Mouse (Mus musculus): ENCODE data around the gene Tomm40. TPM values are rescaled to one million over a fixed set of nuclear protein-coding genes. Genes with fewer than 3 reads are reported as not detected.

Tomm40 gene
- polyA plus RNA-seq, 1 experiment from 2014 or later = 149 TPM

Other genes with a start within 250 kb of the Tomm40 start
- gene Bloc1s3, start 207.1 kb downstream of the Tomm40 start, polyA plus RNA-seq (2016; fragmentation: Nextera tagmentation; extraction: Ambion mirVana) = 3.5 and 3.9 TPM in 2 replicates
- gene Trappc6a, start 207.0 kb downstream of the Tomm40 start, polyA plus RNA-seq (2016; fragmentation: Nextera tagmentation; extraction: Ambion mirVana) = 43.6 and 47.5 TPM in 2 replicates
- gene Nkpd1, start 197.6 kb downstream of the Tomm40 start, polyA plus RNA-seq (2016; fragmentation: Nextera tagmentation; extraction: Ambion mirVana) = 0.17 TPM in 1 of 2 replicates, not detected in the other
- 34.9 and 35.4 TPM in 2 replicates for gene Ppp1r37, start 152.4 kb downstream of the Tomm40 start, polyA plus RNA-seq (2016; fragmentation: Nextera tagmentation; extraction: Ambion mirVana)
- 0.18 and 0.34 TPM in 2 replicates for gene Zfp296, start 138.2 kb downstream of the Tomm40 start, polyA plus RNA-seq (2016; fragmentation: Nextera tagmentation; extraction: Ambion mirVana)
- 120 and 125 TPM in 2 replicates for gene Gemin7, start 137.8 kb downstream of the Tomm40 start, polyA plus RNA-seq (2016; fragmentation: Nextera tagmentation; extraction: Ambion mirVana)
- 66.3 and 67.6 TPM in 2 replicates for gene Clasrp, start 111.0 kb downstream of the Tomm40 start, polyA plus RNA-seq (2016; fragmentation: Nextera tagmentation; extraction: Ambion mirVana)
- 3.3 and 3.6 TPM in 2 replicates for gene Relb, start 86.0 kb downstream of the Tomm40 start, polyA plus RNA-seq (2016; fragmentation: Nextera tagmentation; extraction: Ambion mirVana)
- 85.6 and 87.6 TPM in 2 replicates for gene Clptm1, start 50.4 kb downstream of the Tomm40 start, polyA plus RNA-seq (2016; fragmentation: Nextera tagmentation; extraction: Ambion mirVana)
- gene Apoc2, start 37.5 kb downstream of the Tomm40 start, polyA plus RNA-seq (2016; fragmentation: Nextera tagmentation; extraction: Ambion mirVana) = not detected in 2 replicates
- not detected in 2 replicates for gene Gm44805, start 34.0 kb downstream of the Tomm40 start, polyA plus RNA-seq (2016; fragmentation: Nextera tagmentation; extraction: Ambion mirVana)
- gene Apoc4, start 34.0 kb downstream of the Tomm40 start, polyA plus RNA-seq (2016; fragmentation: Nextera tagmentation; extraction: Ambion mirVana) = not detected in 2 replicates
- gene Apoc1, start 22.8 kb downstream of the Tomm40 start, polyA plus RNA-seq (2016; fragmentation: Nextera tagmentation; extraction: Ambion mirVana) = 0.73 and 1.2 TPM in 2 replicates
- 115 and 128 TPM in 2 replicates for gene Apoe, start 16.2 kb downstream of the Tomm40 start, polyA plus RNA-seq (2016; fragmentation: Nextera tagmentation; extraction: Ambion mirVana)
- 45.9 and 47.3 TPM in 2 replicates for gene Nectin2, start 35.0 kb upstream of the Tomm40 start, polyA plus RNA-seq (2016; fragmentation: Nextera tagmentation; extraction: Ambion mirVana)
- 8.9 and 10.9 TPM in 2 replicates for gene Bcam, start 55.6 kb upstream of the Tomm40 start, polyA plus RNA-seq (2016; fragmentation: Nextera tagmentation; extraction: Ambion mirVana)
- 0.47 and 0.56 TPM in 2 replicates for gene Cblc, start 81.4 kb upstream of the Tomm40 start, polyA plus RNA-seq (2016; fragmentation: Nextera tagmentation; extraction: Ambion mirVana)
- gene Bcl3, start 107.3 kb upstream of the Tomm40 start, polyA plus RNA-seq (2016; fragmentation: Nextera tagmentation; extraction: Ambion mirVana) = 0.62 and 0.96 TPM in 2 replicates
- gene Gm19345, start 136.6 kb upstream of the Tomm40 start, polyA plus RNA-seq (2016; fragmentation: Nextera tagmentation; extraction: Ambion mirVana) = 0.65 and 1.3 TPM in 2 replicates
- gene Ceacam16, start 145.9 kb upstream of the Tomm40 start, polyA plus RNA-seq (2016; fragmentation: Nextera tagmentation; extraction: Ambion mirVana) = not detected in 2 replicates
- not detected in 2 replicates for gene Ceacam19, start 172.5 kb upstream of the Tomm40 start, polyA plus RNA-seq (2016; fragmentation: Nextera tagmentation; extraction: Ambion mirVana)
- gene Pvr, start 205.7 kb upstream of the Tomm40 start, polyA plus RNA-seq (2016; fragmentation: Nextera tagmentation; extraction: Ambion mirVana) = 3.2 and 4.3 TPM in 2 replicates
- not detected in 2 replicates for gene Igsf23, start 235.3 kb upstream of the Tomm40 start, polyA plus RNA-seq (2016; fragmentation: Nextera tagmentation; extraction: Ambion mirVana)
- not detected in 2 replicates for gene Ceacam20, start 250.0 kb upstream of the Tomm40 start, polyA plus RNA-seq (2016; fragmentation: Nextera tagmentation; extraction: Ambion mirVana)